Mouse (Mus musculus) small intestine, adult 10 weeks (tissue): ENCODE data around the gene Ube2k. TPM values are rescaled to one million over a fixed set of nuclear protein-coding genes. Genes with fewer than 3 reads are reported as not detected.

Experiments used
- polyA plus RNA-seq: library from polyadenylated mRNA; stranded (reverse); fragments of 350-450 nt; fragmentation: Illumina TruSeq; extraction: RNeasy Lipid Tissue Mini Kit (QIAGEN cat#74804); gene quantifications from one replicate; pipeline ENCODE4 v1.2.3, GENCODE M21; 2014; ENCODE audit warnings: low replicate concordance

Gene Ube2k
- polyA plus RNA-seq, result 98.2 TPM

GRCm38 (mm10) chr5:65536751-65537419 lies at the start of gene Ube2k, which contains the start of gene Smim14:
Gene Ube2k (plus strand): TSS chr5:65537233.
Gene Smim14 (minus strand): TSS chr5:65537184.

GRCm38 (mm10) chr5:65492716-65493531 lies 44.1 kb upstream of the Ube2k start, which contains the start of gene Gm43552:
Gene Gm43552 (minus strand): TSS chr5:65492833.

Other genes starting within 250 kb of the Ube2k start
- 13.6 TPM for gene Rfc1, start 201.6 kb upstream of the Ube2k start, polyA plus RNA-seq
- gene Klb, start 188.9 kb upstream of the Ube2k start, polyA plus RNA-seq, result 0.52 TPM
- 399 TPM for gene Rpl9, start 145.8 kb upstream of the Ube2k start, polyA plus RNA-seq
- 60.3 TPM for gene Lias, start 145.7 kb upstream of the Ube2k start, polyA plus RNA-seq
- 1,364 TPM for gene Ugdh, start 101.3 kb upstream of the Ube2k start, polyA plus RNA-seq
- not detected for gene Gm43552, start 44.4 kb upstream of the Ube2k start, polyA plus RNA-seq
- gene Smim14, start within 50 bp of the Ube2k start, polyA plus RNA-seq, result 126 TPM
- gene Pds5a, start 161.0 kb downstream of the Ube2k start, polyA plus RNA-seq, result 205 TPM
- 17.3 TPM for gene N4bp2, start 226.3 kb downstream of the Ube2k start, polyA plus RNA-seq